Mouse (Mus musculus): ENCODE measurements around the gene Tmem94.

The Tmem94 gene

DNA sequence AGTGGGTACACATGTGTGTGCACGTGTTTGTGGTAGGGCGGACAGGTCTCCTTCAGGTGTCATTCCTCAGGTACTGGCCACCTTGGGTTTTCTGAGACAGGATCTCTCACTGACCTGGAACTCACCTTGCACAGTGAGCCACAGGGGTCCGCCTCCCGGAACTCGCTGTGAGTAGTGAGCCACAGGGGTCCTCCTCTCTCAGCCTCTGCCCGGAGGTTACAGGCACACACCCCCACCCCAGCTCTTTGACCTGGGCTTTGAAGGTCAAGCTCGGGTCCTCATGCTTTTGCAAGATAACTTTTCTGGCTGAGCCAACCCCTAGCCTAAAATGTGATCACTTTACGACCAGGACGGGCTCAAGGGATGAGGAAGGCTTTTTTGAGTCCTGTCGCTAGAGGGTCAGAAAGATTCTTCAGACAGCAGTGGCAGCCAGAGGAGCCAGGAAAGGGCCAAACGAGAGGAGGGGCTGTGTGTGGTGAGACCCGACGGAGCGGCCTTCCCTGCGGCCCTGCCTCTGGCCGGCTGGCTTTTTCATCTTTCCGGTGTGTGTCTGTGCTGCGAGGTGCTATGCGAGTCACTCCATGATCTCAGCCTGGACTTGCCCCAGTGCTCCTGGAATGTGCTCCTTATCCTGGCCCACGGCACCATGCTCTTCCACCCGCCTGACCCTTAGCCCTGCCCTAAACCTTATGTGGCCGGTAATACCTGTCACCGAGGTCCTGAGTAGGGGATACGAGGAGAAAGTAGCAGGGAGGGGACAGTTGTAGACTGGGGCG lies 65.5 kb downstream of the Tmem94 start:
- no peak for DNase-seq (ENCODE audit: low read depth, low spot score)

DNA sequence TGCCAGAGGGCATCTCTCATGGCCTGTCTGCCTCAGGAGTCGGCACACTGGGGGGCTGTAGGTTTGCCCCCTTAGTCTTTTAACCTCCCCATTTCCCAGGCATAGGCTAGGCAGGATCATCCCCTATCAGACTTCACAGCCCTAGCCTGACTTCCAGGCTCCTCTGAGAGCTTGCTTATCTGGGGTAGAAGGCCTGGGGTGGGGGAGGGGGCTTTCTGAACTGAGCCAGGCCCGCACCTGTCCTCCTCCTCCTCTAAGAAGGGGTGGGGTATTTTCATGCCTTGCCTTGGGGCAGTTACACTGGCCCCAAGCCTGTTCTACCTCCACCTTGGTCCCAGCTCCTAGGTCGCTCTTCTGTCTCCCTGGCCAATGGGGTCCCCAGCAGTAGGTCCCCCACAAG lies 66.3 kb downstream of the Tmem94 start:
- DNase-seq (ENCODE audit: low read depth, low spot score): no peak

DNA sequence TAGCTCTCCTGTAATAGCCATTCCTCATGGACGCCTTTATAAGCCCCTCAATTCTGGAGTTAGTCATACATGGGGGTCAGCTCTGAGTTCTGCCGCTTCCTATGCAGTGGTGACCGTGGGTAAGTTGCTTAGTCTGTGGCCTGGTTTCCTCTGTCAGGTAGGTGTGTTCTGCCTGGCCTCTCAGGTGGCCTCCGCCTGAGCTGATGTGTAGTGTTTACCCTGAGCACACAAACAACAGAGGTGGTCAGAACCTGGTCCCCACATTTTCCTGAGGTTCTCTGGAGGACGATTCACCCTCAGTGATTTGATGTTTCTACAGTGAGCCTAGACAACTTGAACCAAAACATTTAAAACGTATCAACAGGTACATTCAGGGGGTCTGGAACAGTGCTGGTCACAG lies 66.8 kb downstream of the Tmem94 start:
- DNase-seq (ENCODE audit: low read depth, low spot score): no peak

DNA sequence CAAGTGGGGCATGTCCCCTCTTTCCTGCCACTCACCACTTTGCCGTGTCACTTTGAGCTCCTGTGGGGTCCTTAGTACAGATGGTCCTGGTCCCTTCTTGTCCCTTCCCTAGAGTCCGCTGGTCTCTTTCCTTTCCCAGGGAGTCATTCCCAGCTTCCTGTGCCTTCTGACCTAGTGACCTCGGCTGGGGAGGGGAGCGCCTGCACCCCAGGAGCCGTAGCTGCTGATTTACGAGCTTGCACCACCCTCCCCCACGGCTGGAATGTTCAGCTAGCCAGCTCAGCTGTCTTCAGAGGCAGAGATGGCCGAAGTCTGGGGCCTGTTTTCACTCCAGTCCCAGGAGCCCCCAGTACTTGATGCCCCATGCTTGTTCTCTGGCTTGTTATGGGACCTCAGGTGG lies 67.3 kb downstream of the Tmem94 start:
- no peak for DNase-seq (ENCODE audit: low read depth, low spot score)

DNA sequence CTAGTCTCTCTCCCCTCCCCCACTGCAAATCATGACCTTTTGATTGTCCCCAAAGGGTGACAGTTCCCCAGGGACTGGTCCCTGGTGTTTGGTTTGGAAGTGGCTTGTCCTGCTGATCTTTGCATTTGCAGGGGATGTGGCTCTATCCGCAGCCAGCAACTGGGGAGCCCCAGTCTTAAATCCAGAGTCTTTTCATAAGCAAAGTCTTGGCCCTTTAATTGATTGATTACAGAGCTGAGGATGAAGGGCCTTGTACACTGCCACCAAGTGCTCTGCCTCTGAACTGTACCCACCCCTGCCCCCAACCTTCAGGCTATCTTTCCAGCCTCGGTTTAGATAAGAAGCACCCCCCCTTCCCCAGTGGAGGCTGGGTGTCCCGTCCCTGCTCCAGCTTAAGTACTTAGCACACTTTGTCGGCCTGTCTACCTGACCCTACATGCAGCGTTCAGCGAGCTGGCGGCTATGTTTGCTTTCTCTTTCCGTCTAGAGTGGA lies 67.8 kb downstream of the Tmem94 start:
- DNase-seq (ENCODE audit: low read depth, low spot score): no peak

DNA sequence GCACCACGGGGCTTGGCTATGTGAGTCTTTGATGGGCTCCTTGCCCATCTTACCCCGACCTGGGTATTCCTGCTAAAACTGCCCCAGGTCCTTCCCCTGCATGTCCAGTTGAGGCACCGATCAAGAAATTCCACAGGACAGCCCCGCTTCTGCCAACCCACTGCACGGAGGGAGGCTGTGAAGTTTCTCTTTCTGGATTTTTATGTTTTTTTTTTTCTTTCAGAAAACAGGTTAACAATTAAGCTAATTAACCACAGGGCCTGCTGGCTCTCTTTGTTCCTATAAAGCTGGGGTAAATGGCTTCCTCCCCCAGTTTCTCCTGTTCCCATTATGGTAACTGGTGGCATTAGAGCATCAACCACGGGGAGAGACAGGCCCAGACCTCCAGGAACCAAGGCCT lies 68.8 kb downstream of the Tmem94 start:
- no peak for DNase-seq (ENCODE audit: low read depth, low spot score)

DNA sequence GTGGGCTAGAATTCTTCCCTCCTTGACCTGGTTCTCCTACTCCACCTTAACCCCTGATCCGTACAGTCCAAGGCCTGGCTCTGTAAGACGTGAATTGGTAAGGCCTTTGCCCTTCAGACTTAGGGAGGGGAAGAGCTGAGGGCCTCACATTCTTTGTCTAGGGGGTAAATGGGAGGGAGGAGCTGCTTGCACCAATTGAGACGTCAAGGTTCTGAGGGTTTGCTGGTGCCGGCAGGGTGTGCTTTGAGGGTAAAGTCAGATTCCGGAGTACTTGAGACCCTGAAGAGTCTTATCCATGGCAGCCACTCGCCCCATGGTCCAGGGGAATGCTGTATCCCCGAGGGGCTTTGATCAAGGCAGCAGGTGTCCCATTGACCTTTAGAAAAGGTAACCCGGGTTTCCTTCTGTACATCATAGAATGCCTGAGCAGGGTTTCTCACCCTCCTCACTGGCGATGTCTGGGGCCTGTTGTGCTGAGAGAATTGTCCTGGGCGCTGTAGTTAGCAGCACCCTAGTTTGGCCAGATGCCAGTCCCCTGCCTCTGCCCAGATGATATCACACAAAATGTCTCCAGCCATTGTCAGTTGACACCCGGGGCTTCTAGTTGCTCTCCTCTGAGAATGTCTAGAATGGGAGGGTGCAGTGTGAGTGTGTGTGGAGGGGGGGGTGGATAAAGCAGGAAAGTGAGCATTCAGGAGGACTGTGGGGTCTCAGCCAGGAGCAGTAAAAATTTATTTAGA lies 71.6 kb downstream of the Tmem94 start:
- no peak for DNase-seq (ENCODE audit: low read depth, low spot score)

DNA sequence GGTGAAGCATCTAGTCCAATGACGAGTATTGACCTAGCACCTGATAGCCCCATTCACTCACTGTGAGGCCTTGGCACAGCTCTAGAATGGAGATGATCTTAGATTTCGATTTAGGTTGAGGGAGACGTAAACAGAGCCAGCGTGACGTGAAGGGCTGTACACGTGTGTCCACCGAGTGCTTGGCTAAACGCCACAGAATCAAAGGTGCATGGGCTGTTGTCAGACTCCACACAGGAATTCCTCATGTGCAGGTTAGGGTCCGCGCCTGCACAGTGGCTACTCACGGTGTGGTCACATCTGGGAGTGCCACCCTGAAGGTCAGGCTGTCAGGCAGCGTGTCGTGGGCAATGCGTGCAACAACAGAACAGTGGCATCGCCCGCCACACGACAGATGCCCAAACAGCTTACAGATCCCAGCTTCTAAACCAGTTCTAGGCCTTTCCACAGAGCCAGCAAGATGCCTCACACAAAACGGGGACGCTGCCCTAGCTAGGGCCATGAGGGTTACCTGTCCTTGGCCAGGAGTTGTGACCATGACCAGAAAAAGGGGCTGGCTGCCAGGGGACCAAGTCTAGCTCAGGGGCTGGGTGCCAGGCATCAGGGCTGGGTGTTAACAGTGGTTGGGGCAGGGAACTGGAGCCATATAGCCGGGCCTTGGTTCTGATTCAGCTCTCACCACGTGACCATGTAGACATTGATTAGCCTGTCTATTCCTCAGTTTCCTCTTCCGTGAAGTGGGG lies 72.5 kb downstream of the Tmem94 start:
- no peak for DNase-seq (ENCODE audit: low read depth, low spot score)

DNA sequence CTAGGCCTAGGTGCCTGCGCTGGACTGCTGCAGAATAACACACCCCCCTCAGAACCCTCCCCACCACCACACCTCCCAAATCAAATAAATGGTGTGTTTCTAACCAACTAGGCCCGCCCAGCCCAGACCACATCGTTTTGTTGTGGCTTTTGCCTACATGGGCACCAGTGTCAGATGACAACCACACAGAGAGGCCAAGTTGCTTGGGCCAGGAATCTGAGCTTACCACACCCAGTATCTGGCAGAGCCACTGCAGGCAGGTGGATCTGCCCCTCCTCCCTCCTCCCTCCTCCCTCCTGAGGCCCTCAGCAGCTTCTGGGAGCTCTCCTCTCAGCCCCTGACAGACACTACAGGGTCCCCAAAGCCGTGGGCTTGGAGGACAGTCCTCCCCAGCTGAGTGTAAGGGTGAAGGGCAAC lies 73.7 kb downstream of the Tmem94 start:
- no peak for DNase-seq (ENCODE audit: low read depth, low spot score)

DNA sequence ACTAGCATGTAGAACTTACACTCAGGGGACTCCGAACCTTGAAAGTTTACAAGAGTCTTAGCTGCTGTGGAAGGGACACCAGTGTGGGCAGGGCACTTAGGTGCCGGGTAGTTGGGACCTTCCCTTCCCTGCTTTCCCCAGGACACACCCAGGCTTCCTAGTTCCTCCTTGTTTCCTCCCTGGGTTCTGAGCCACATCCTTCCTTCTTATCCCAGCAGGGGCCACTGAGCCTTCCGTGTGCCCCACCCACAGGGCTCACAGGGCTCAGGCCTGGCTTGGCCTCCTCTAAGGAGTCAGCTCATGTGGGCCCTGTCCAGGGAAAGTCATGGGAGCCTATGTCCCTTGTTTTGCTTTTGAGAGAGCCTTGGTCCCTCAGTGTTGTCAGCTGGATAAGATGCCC lies 74.5 kb downstream of the Tmem94 start:
- no peak for DNase-seq (ENCODE audit: low read depth, low spot score)

DNA sequence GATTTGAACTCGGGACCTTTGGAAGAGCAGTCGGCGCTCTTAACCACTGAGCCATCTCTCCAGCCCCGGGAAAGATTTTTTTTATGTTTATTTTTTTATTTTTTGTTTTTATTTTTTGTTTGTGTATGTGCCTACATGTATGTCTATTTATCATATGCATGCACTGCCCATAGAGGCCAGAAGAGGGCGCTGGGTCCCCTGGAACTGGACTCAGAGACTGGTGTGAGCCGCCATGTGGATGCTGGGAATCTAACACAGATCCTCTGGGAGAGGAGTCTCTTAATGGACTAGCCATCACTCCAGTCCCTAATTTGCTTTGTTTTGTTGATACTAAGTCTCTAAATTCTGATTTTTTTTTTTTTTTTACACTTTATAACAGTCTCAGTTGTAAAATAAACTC lies 75.8 kb downstream of the Tmem94 start:
- no peak for DNase-seq (ENCODE audit: low read depth, low spot score)

DNA sequence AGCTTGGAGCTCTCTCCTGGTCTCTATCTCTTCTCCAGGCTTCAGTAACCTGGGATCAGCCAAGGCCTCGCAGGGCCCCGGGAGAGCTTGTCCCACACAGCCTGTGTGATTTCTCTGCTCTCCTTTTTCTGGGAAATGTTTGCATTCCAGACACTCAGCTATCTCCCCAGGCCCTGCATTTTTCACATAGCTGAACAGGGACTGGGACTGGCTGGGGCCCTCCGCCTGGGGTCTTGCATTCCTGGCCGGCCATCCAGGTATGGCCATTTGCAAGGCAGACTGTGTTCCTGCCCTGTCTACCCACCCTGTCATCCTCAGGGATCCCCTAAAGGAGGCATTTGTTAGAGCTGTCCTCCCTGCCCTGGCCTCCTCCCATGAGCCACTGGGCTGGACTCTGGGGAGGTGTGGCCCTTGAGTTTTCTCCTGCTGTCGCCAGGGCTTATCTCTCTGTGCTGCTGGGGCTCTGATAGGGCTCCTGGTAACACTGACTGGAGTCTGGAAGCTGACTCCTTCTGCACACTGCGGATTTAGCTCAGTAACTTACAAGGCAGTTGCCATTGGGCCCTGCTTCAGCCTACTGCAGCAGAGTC lies 76.8 kb downstream of the Tmem94 start:
- DNase-seq (ENCODE audit: low read depth, low spot score): peak; percentile 68

DNA sequence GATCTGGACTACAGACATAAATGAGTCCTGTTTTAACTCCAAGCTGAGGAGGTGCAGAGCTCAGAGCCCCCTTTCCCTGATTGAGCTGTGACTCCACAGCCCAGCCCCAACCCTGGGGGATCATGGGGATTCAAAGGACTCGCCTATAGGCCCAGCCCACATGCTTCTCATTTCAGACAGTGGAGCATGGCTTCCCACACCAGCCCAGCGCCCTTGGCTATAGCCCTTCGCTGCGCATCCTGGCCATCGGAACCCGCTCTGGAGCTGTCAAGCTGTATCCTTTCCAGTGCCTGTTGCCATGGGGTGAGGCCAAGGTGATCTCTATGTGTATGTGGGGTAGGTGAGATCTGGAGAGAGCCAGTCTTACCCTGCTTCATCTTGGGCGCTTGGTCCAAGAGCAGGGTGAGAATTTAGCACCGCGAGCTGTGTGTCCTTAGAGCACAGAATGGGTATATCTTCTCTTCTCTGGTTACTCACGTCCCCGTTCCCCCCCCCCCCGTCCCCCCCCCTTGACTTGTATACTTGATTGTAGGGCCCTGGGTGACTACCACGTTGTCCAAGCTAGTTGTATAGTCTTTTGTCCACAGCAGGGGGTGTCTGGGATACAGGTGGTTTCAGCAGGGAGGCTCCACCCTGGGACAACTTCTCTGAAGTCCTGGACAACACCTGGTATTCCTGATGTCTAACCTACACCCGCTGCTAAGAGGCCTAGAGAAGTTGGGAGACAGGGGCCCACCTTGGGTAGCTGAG lies 78.1 kb downstream of the Tmem94 start:
- DNase-seq (ENCODE audit: low read depth, low spot score): no peak

DNA sequence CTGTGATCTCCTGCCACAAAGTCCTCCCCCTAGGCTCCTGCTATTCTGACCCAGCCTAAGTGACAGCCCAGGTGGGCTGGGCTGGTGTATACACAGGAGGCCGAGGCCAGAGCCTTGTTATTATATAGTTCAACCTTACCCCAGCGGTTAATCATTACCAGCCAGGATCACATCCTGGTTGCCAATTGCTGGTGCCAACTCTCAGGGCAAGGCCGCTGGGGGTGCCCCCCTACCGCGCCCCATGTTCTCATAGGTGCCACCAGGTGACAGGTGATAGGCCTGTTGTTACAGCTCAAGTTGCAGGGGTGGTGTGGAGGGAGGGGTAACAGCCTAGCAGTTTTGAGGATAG lies 78.6 kb downstream of the Tmem94 start:
- DNase-seq (ENCODE audit: low read depth, low spot score): no peak

DNA sequence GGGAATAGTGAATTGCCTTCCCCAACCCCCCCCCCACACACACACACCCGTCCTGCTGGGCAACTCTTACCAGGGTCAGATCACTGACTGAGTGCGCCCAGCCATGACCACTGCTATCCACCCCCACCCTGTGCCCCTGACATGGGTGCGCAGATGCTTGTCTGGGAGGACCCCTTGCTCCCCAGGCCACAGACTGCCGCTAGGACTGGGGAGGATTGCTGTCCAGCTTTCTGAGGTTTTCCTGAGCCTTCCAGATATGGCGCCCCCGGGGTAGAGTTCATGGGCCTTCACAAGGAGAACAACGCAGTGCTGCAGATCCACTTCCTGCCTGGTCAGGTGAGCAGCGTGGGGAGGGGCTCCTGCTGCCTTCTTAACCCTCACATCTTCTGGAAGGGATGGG lies 79.0 kb downstream of the Tmem94 start:
- DNase-seq (ENCODE audit: low read depth, low spot score): no peak

DNA sequence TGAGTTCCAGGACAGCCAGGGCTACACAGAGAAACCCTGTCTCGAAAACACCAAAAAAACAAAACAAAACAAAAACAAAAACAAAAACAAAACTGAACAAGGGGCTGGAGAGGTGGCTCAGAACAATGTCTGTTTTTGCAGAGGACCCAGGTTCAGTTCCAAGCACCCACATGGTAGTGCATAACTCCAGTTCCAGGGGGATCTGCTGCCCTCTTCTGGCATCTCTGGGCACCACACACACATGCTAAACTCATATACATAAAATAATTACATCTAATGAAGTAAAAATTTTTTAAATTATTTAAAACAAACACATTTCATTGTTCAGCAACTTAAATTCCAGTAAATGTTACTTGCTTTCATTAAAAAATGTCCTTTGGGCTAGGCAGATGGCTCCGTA lies 80.6 kb downstream of the Tmem94 start:
- DNase-seq (ENCODE audit: low read depth, low spot score): no peak

All from c-Kit-negative CD71-positive TER-119-positive erythroid progenitor cells, embryonic 14.5 days (primary cell).